Mouse (Mus musculus) liver, embryonic 14.5 days (tissue): ENCODE measurements at regions not wholly inside any gene's neighbourhood (a gene's known extent, or its start where the extent isn't known, plus 50 kb on each side); places are given as distances from the start of the nearest gene placed in this dataset.

Source experiments
- ATAC-seq: fragments of 200-750 bp; cut with Nextera tagmentation; 2 replicates; pipeline ENCODE4 v1.8.0; 2017; ENCODE audit warnings: moderate number of reproducible peaks, mild to moderate bottlenecking, moderate library complexity; ENCODE audit not compliant: insufficient read depth
- DNase-seq, 3 experiments: peaks; one replicate each; pipeline ENCODE4 v3.0.0-alpha.2; 2012 to 2013; ENCODE audit warnings: low read depth in 3 of 3, low spot score in 3 of 3
- H3K27ac ChIP-seq: fragments of 300-500 bp; sonication (generic); 2 replicates; pipeline ENCODE4 v1.5.1; 2014; ENCODE audit warnings: moderate library complexity, mild to moderate bottlenecking, control low read depth, inconsistent platforms
- H3K27me3 ChIP-seq: fragments of 300-500 bp; sonication (generic); 2 replicates; pipeline ENCODE4 v1.6.1; 2014; ENCODE audit warnings: mild to moderate bottlenecking, low read length, moderate library complexity; ENCODE audit not compliant: control insufficient read depth, insufficient read depth
- H3K36me3 ChIP-seq: fragments of 300-500 bp; sonication (generic); replicated peaks from 2 replicates; pipeline ENCODE4 v1.6.1; 2014; ENCODE audit warnings: low read depth; ENCODE audit not compliant: control insufficient read depth, insufficient read depth
- H3K4me1 ChIP-seq, 2 experiments: fragments of 200-500 bp in 1 of 2; fragments of 300-500 bp in 1 of 2; sonication (generic) in 1 of 2; replicated peaks; 2 replicates each; pipeline ENCODE4 v1.6.1; 2012 to 2014; ENCODE audit warnings: antibody characterized with exemption in 1 of 2, inconsistent platforms in 1 of 2, low read length in 1 of 2; ENCODE audit not compliant: control insufficient read depth in 2 of 2, insufficient read depth in 2 of 2
- H3K4me2 ChIP-seq: fragments of 300-500 bp; sonication (generic); 2 replicates; pipeline ENCODE4 v1.6.1; 2014; ENCODE audit warnings: low read depth, mild to moderate bottlenecking, control low read depth, moderate library complexity
- H3K4me3 ChIP-seq, 2 experiments: fragments of 200-500 bp in 1 of 2; fragments of 300-500 bp in 1 of 2; sonication (generic) in 1 of 2; 2 replicates each; pipeline ENCODE4 v1.5.1; 2012 to 2014; ENCODE audit warnings: low read depth in 2 of 2, low read length in 2 of 2, mild to moderate bottlenecking in 2 of 2, control low read depth in 1 of 2, inconsistent platforms in 1 of 2, moderate library complexity in 1 of 2; ENCODE audit not compliant: insufficient read depth in 1 of 2
- H3K9ac ChIP-seq: fragments of 300-500 bp; sonication (generic); replicated peaks from 2 replicates; pipeline ENCODE4 v1.6.1; 2014; ENCODE audit warnings: mild to moderate bottlenecking, control low read depth, moderate library complexity
- H3K9me3 ChIP-seq: fragments of 300-500 bp; sonication (generic); 2 replicates; pipeline ENCODE4 v1.6.1; 2016; ENCODE audit warnings: low read length, mixed read lengths; ENCODE audit not compliant: control insufficient read depth
- CTCF ChIP-seq: IDR thresholded peaks from 2 replicates; pipeline ENCODE4 v1.5.1; 2016; ENCODE audit warnings: antibody characterized with exemption, low read depth, control low read depth
- EP300 ChIP-seq: IDR thresholded peaks from 2 replicates; pipeline ENCODE4 v1.6.1; 2016; ENCODE audit warnings: antibody characterized with exemption, low read depth
- WGBS: fragments of 180-500 bp; shearing (Covaris S2); extraction: QIAGEN DNeasy Blood & Tissue Kit; methylation state at CpG from one replicate; pipeline ENCODE4 v1.1.7; 2014; ENCODE audit not compliant: insufficient replicate concordance; 5-methylcytosine and 5-hydroxymethylcytosine counted together

DNA sequence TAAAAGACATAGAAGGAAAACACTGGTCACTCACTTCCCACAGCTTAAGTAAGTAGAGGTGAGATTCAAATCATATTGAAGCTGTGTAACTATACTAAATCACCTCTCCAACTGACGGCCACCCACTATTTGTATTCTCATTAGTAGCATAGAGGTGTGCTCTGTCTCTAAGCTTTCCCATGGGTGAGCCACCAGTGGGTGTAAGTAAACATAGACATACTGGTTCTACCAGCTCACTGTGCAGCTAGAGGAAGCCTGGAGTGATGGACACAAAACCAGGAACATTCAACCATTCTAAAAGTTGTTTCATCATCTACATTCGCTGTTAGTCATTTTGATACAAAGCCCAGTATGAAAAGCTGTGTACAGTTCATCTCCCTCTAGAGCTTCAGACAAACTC, 170.1 kb upstream of the Mgat5 start:
- Histone ChIP-seq H3K9ac (no peak overlapping the region), H3K4me2 (no peak overlapping the region), H3K9me3 (no peaks in the 10 kb centered on the region), H3K27me3 (no peaks in the 10 kb centered on the region), H3K36me3 (no peaks in the 10 kb centered on the region), H3K27ac (no peak overlapping the region), H3K4me1 (no peaks in the 10 kb centered on the region), H3K4me3 (no peak overlapping the region)
- no peak for TF ChIP-seq EP300
- TF ChIP-seq CTCF = no peak
- ATAC-seq (no peak), DNase-seq (no peak)
- WGBS = 57% methylated on average over 2 of the region's 2 CpGs

DNA sequence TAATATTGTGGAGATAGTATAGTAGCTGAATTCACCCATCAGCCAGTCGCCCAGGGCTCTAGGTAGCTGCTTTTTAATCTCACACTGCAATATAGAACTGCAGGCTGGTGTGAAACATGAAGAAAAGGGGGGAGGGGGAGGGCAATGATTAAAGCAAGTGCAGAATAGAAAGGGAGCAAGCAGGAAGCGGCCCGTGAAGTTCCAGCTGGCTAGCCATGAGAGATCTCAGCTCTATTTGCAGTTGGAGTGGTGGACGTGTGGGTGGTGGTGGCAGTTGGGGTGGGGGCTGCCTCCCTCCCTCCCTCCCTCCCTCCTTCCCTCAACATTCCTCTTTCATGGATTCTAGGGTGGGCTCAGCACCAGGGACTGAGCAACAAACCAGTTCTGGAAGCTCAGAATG, 173.3 kb upstream of the Mgat5 start:
- 43% methylated on average over 4 of the region's 4 CpGs for WGBS
- Histone ChIP-seq H3K27ac (no peak overlapping the region), H3K9me3 (no peaks in the 10 kb centered on the region), H3K9ac (no peak overlapping the region), H3K4me1 (no peaks in the 10 kb centered on the region), H3K4me2 (no peak overlapping the region), H3K27me3 (no peaks in the 10 kb centered on the region), H3K4me3 (no peak overlapping the region), H3K36me3 (no peaks in the 10 kb centered on the region)
- DNase-seq = no peak
- no peak for TF ChIP-seq CTCF
- TF ChIP-seq EP300 = no peak
- ATAC-seq = no peak

DNA sequence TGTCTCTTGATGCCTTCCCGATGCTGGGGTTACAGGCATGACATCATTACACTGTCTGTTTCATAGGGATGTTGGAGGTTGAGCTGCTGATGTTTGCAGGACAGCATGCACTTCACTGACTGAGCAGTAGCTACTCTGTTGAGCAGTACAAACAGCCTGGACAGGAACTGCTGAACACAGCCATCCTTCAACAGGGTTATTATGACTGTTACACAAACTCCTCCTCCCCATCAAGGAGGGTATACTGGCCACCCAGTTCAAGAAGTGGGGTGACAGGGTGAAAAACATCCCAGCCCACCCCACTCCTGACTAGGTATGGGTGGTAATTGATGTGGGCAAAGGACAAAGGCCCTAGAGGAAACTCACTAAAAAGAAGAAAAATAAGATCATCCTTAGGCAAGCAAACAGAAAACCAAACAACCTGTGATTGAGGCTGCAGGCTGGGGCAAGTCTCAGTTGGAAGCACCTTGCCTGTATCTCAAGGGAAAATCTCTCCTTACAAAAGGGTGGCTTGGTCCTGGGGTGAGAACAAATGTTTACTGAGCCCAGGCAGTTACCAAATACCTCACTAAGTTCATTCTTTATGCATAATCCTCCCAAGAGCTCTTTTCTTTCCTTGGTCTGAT, 175.8 kb upstream of the Mgat5 start:
- no peak overlapping the region for H3K4me3 ChIP-seq
- ATAC-seq (no peak), DNase-seq (no peak)
- no peaks in the 10 kb centered on the region for H3K9me3 ChIP-seq
- H3K27ac ChIP-seq = no peak overlapping the region
- no peaks in the 10 kb centered on the region for H3K36me3 ChIP-seq
- no peak overlapping the region for H3K9ac ChIP-seq
- no peak overlapping the region for H3K4me2 ChIP-seq
- H3K27me3 ChIP-seq = no peaks in the 10 kb centered on the region
- WGBS = 59% methylated on average over 1 of the region's 1 CpGs
- H3K4me1 ChIP-seq = no peaks in the 10 kb centered on the region
- no peak for TF ChIP-seq EP300
- TF ChIP-seq CTCF = no peak

GRCm38 (mm10) chr1:127023100-127023499, 181.7 kb upstream of the Mgat5 start:
- no peaks in the 10 kb centered on the region for H3K36me3 ChIP-seq
- 53% methylated on average over 3 of the region's 3 CpGs for WGBS
- no peaks in the 10 kb centered on the region for H3K27me3 ChIP-seq
- H3K4me1 ChIP-seq = no peaks in the 10 kb centered on the region
- H3K9ac ChIP-seq = no peak overlapping the region
- no peak for DNase-seq
- no peak overlapping the region for H3K4me2 ChIP-seq
- no peaks in the 10 kb centered on the region for H3K9me3 ChIP-seq
- H3K4me3 ChIP-seq = no peak overlapping the region
- H3K27ac ChIP-seq = no peak overlapping the region
- TF ChIP-seq EP300 (no peak), CTCF (no peak)
- no peak for ATAC-seq

DNA sequence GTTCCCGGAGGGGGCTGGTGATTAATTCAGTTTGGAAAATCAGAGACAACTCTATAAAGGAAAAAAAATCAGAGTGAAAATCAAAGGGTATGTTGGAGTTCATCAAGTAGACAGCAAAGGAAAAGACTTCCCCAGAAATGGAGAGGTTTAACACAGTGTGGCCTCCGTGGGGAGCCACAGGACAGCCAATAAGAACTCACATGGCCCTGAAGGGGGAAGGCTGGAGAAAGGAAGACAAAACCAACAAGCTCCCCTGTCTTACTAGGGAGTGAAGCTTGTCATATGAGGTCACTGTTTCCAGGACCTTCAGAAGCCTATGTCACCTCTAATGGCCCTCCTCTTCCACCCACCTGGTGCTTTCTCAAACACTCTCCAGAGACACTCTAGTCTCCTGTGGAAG, 187.1 kb upstream of the Nckap5 start:
- no peak overlapping the region for H3K27ac ChIP-seq
- no peak overlapping the region for H3K4me2 ChIP-seq
- H3K27me3 ChIP-seq = no peaks in the 10 kb centered on the region
- DNase-seq (no peak), ATAC-seq (no peak)
- no peak overlapping the region for H3K4me3 ChIP-seq
- H3K9me3 ChIP-seq = no peaks in the 10 kb centered on the region
- TF ChIP-seq CTCF (no peak), EP300 (no peak)
- no peaks in the 10 kb centered on the region for H3K4me1 ChIP-seq
- WGBS = 44% methylated on average over 2 of the region's 2 CpGs
- H3K9ac ChIP-seq = no peak overlapping the region
- no peaks in the 10 kb centered on the region for H3K36me3 ChIP-seq
